In genomic region chr8:70780093-70780492, GRCm38 (mm10) we compare ENCODE assay signal across 23 mouse cellular contexts. TPM values are rescaled to one million over a fixed set of nuclear protein-coding genes. Genes with fewer than 3 reads are reported as not detected.
DNase-seq lines count a peak whose midpoint lies in the region; ATAC-seq and TF ChIP-seq lines count a peak whose summit lies in the region.
"Had no signal": no experiment of that assay in that cellular context is flagged by ENCODE, and none has a peak within 500 bp of the region (broad histone marks: within the 10 kb centered on the region; RNA-seq: fewer than 3 reads in every experiment).

No protein-coding gene starts in this region.

- no peak for TF ChIP-seq CTCF in MEL (IDR thresholded peaks at IDR 0.05 in 2 of 3, conservative IDR thresholded peaks at IDR 0.05 in 1 of 3; ENCODE audit: control insufficient read depth in 1 of 3, insufficient read depth in 1 of 3, low read depth in 2 of 3, low read length in 3 of 3, poor library complexity in 1 of 3, severe bottlenecking in 1 of 3)
- TF ChIP-seq CTCF in cerebellum, adult 2 months (IDR thresholded peaks at IDR 0.05; ENCODE audit: borderline replicate concordance, insufficient read depth, low read depth, low read length), result no peak

- H3K4me3 ChIP-seq in intestine, embryonic 16.5 days (ENCODE audit: low read length), result no peak overlapping the region
- no peak overlapping the region for H3K4me3 ChIP-seq in intestine, embryonic 15.5 days (replicated peaks)
- no peak overlapping the region for H3K4me3 ChIP-seq in midbrain, embryonic 13.5 days (replicated peaks)
- H3K4me3 ChIP-seq in midbrain, embryonic 10.5 days, result no peak overlapping the region
- H3K4me3 ChIP-seq in MEL (ENCODE audit: control insufficient read depth in 1 of 2, insufficient read depth in 1 of 2, low read depth in 2 of 2, low read length in 2 of 2), result no peak overlapping the region
- no peak overlapping the region for H3K4me3 ChIP-seq in cerebellum, adult 2 months (replicated peaks; ENCODE audit: insufficient read depth, low read depth, low read length)
- H3K4me3 ChIP-seq: heart, embryonic 10.5 days; hindbrain, embryonic 12.5 days; midbrain, embryonic 15.5 days; myocyte had no signal

- no peak for TF ChIP-seq EP300 in MEL (IDR thresholded peaks at IDR 0.05; ENCODE audit: low read depth in 1 of 2, low read length in 2 of 2)

- WGBS in intestine, embryonic 16.5 days, result 70% methylated on average over 11 of the region's 11 CpGs
- 73% methylated on average over 11 of the region's 11 CpGs for WGBS in intestine, embryonic 15.5 days
- whole genome bisulfite sequencing in midbrain, embryonic 13.5 days, result 85% methylated on average over 11 of the region's 11 CpGs
- WGBS in midbrain, embryonic 10.5 days, result 79% methylated on average over 11 of the region's 11 CpGs
- WGBS in cerebellum, adult 2 months, result 88% methylated on average over 11 of the region's 11 CpGs

- peak overlapping the region; percentile 29; the same call in 1 of the 2 replicates for H3K9ac ChIP-seq in intestine, embryonic 16.5 days (ENCODE audit: low read depth, low read length)
- H3K9ac ChIP-seq in intestine, embryonic 15.5 days, result no peak overlapping the region
- H3K9ac ChIP-seq in midbrain, embryonic 13.5 days (replicated peaks), result 0 out of 2 replicates have a peak overlapping the region, but pooled peaks have one; percentile 19
- no peak overlapping the region; the same call in 1 of the 2 replicates for H3K9ac ChIP-seq in MEL (ENCODE audit: control insufficient read depth, low read depth, low read length, poor library complexity, severe bottlenecking)
- H3K9ac ChIP-seq: hindbrain, embryonic 12.5 days; liver, embryonic 14.5 days; midbrain, embryonic 15.5 days had no signal

- no peaks in the 10 kb centered on the region for H3K27me3 ChIP-seq in intestine, embryonic 16.5 days (replicated peaks; ENCODE audit: control insufficient read depth, insufficient read depth, low read length)
- H3K27me3 ChIP-seq in intestine, embryonic 15.5 days (replicated peaks), result no peaks in the 10 kb centered on the region
- H3K27me3 ChIP-seq in midbrain, embryonic 13.5 days, result no peaks in the 10 kb centered on the region
- no peaks in the 10 kb centered on the region for H3K27me3 ChIP-seq in midbrain, embryonic 10.5 days (ENCODE audit: low read depth, poor library complexity, severe bottlenecking)
- no peaks in the 10 kb centered on the region for H3K27me3 ChIP-seq in MEL (ENCODE audit: control insufficient read depth in 1 of 2, insufficient read depth in 2 of 2, low read length in 2 of 2)
- no peaks in the 10 kb centered on the region for H3K27me3 ChIP-seq in cerebellum, adult 2 months (ENCODE audit: control insufficient read depth, insufficient read depth, low read length)
- H3K27me3 ChIP-seq: hindbrain, embryonic 12.5 days; midbrain, embryonic 15.5 days had no signal

- peaks cover 18% of the 10 kb centered on the region for H3K4me1 ChIP-seq in intestine, embryonic 16.5 days (ENCODE audit: control insufficient read depth, insufficient read depth, low read length)
- peaks cover 18% of the 10 kb centered on the region for H3K4me1 ChIP-seq in intestine, embryonic 15.5 days (replicated peaks)
- peaks cover 24% of the 10 kb centered on the region for H3K4me1 ChIP-seq in midbrain, embryonic 13.5 days (replicated peaks)
- peaks cover 28% of the 10 kb centered on the region for H3K4me1 ChIP-seq in midbrain, embryonic 10.5 days
- H3K4me1 ChIP-seq in MEL (ENCODE audit: control insufficient read depth in 1 of 2, insufficient read depth in 2 of 2, low read length in 2 of 2), result peaks cover 0 to 14% of the 10 kb centered on the region in 2 experiments; a peak in 2 of 4 replicates
- peaks cover 6% of the 10 kb centered on the region for H3K4me1 ChIP-seq in cerebellum, adult 2 months (ENCODE audit: control insufficient read depth, insufficient read depth, low read length)

- no peak for DNase-seq in midbrain, embryonic 10.5 days (ENCODE audit: low spot score)
- DNase-seq in MEL (ENCODE audit: low read depth, low spot score), result no peak
- DNase-seq in thymus, postnatal 14 days, result no peak
- no peak for DNase-seq in cerebellum, adult 2 months
- DNase-seq: adrenal gland, postnatal 36 days; cerebellum, adult 18-20 months; cerebellum, postnatal 36 days; heart, postnatal 10 days; kidney, postnatal 10 days; right cerebral cortex, postnatal 14 days; spleen, adult 18-20 months; thymus, adult 18-20 months had no signal

- peaks cover 15% of the 10 kb centered on the region for H3K79me2 ChIP-seq in MEL (ENCODE audit: control insufficient read depth, insufficient read depth, low read length, poor library complexity)

- no peak overlapping the region for H3K4me2 ChIP-seq in intestine, embryonic 16.5 days (ENCODE audit: low read depth, low read length)
- no peak overlapping the region for H3K4me2 ChIP-seq in intestine, embryonic 15.5 days (replicated peaks)
- H3K4me2 ChIP-seq in midbrain, embryonic 13.5 days (replicated peaks), result no peak overlapping the region
- H3K4me2 ChIP-seq: hindbrain, embryonic 12.5 days; midbrain, embryonic 15.5 days had no signal

- H3K36me3 ChIP-seq in intestine, embryonic 16.5 days (ENCODE audit: control insufficient read depth, insufficient read depth, low read length), result peaks cover 30% of the 10 kb centered on the region
- H3K36me3 ChIP-seq in intestine, embryonic 15.5 days, result peaks cover 44% of the 10 kb centered on the region
- peaks cover 62% of the 10 kb centered on the region for H3K36me3 ChIP-seq in midbrain, embryonic 13.5 days
- H3K36me3 ChIP-seq in midbrain, embryonic 10.5 days, result peaks cover 73% of the 10 kb centered on the region
- peaks cover 0 to 5% of the 10 kb centered on the region in 2 experiments; a peak in 1 of 4 replicates for H3K36me3 ChIP-seq in MEL (ENCODE audit: control insufficient read depth in 1 of 2, insufficient read depth in 2 of 2, low read length in 2 of 2)

- no peak for TF ChIP-seq RAD21 in MEL (IDR thresholded peaks at IDR 0.05; ENCODE audit: low read depth, low read length)

- TF ChIP-seq POLR2A in MEL (IDR thresholded peaks at IDR 0.05; ENCODE audit: control insufficient read depth in 1 of 2, insufficient read depth in 1 of 2, low read depth in 1 of 2, low read length in 2 of 2, poor library complexity in 1 of 2), result no peak
- no peak for TF ChIP-seq POLR2A in cerebellum, adult 2 months (IDR thresholded peaks at IDR 0.05; ENCODE audit: borderline replicate concordance, insufficient read depth, low read length)

- no peaks in the 10 kb centered on the region for H3K9me3 ChIP-seq in intestine, embryonic 16.5 days (ENCODE audit: control insufficient read depth, low read length)
- no peaks in the 10 kb centered on the region for H3K9me3 ChIP-seq in intestine, embryonic 15.5 days
- H3K9me3 ChIP-seq in midbrain, embryonic 13.5 days, result no peaks in the 10 kb centered on the region
- no peaks in the 10 kb centered on the region for H3K9me3 ChIP-seq in midbrain, embryonic 10.5 days (replicated peaks)
- no peaks in the 10 kb centered on the region for H3K9me3 ChIP-seq in MEL (replicated peaks; ENCODE audit: insufficient read depth, low read length)
- H3K9me3 ChIP-seq: heart, embryonic 10.5 days; hindbrain, embryonic 12.5 days; midbrain, embryonic 15.5 days had no signal

- ATAC-seq in intestine, embryonic 16.5 days, result no peak
- ATAC-seq in intestine, embryonic 15.5 days, result no peak
- ATAC-seq in midbrain, embryonic 13.5 days, result no peak
- ATAC-seq: forebrain, embryonic 14.5 days; midbrain, embryonic 15.5 days had no signal

- H3K27ac ChIP-seq in intestine, embryonic 16.5 days (ENCODE audit: low read length), result no peak overlapping the region
- H3K27ac ChIP-seq in intestine, embryonic 15.5 days, result no peak overlapping the region
- no peak overlapping the region for H3K27ac ChIP-seq in midbrain, embryonic 13.5 days
- no peak overlapping the region for H3K27ac ChIP-seq in midbrain, embryonic 10.5 days (replicated peaks)
- H3K27ac ChIP-seq in MEL (ENCODE audit: control insufficient read depth, low read depth, low read length), result no peak overlapping the region; the same call in 1 of the 2 replicates
- no peak overlapping the region for H3K27ac ChIP-seq in cerebellum, adult 2 months (ENCODE audit: insufficient read depth, low read length)
- H3K27ac ChIP-seq: heart, embryonic 10.5 days; hindbrain, embryonic 12.5 days; liver, embryonic 14.5 days; midbrain, embryonic 15.5 days had no signal

RNA-seq across cellular contexts. Expression of gene Pik3r2, which starts 3.6 kb away (rescaled TPM):
- polyA plus RNA-seq in intestine, embryonic 16.5 days (2015; fragmentation: Nextera tagmentation; extraction: Ambion mirVana), result 63.7 and 65.3 TPM in 2 replicates
- polyA plus RNA-seq in intestine, embryonic 15.5 days (2015; fragmentation: Nextera tagmentation; extraction: Ambion mirVana), result 53.1 and 55.3 TPM in 2 replicates
- polyA plus RNA-seq in midbrain, embryonic 13.5 days (2015; fragmentation: Nextera tagmentation; extraction: Ambion mirVana), result 78.9 and 87.2 TPM in 2 replicates
- 66.2 and 66.6 TPM in 2 replicates for polyA plus RNA-seq in midbrain, embryonic 10.5 days (2016; fragmentation: Nextera tagmentation; extraction: Ambion mirVana)
- total RNA-seq in MEL (2012; rRNA removed), result 23.7 and 25.4 TPM in 2 replicates
- polyA plus RNA-seq in MEL (2012; ENCODE audit: insufficient read depth in 1 of 2, insufficient read length in 2 of 2, low read depth in 1 of 2, low replicate concordance in 2 of 2, missing spikeins in 1 of 2), result 10 to 100 TPM in 1 of 2 experiments, not detected in 1; 37.8 TPM
- polyA plus RNA-seq in cerebellum, adult 2 months (2012; rRNA removed), result 150 and 158 TPM in 2 replicates

RNA-seq across cellular contexts. Expression of gene Mpv17l2, which starts 19.3 kb away (rescaled TPM):
- 78.6 and 79.8 TPM in 2 replicates for polyA plus RNA-seq in intestine, embryonic 16.5 days (2015; fragmentation: Nextera tagmentation; extraction: Ambion mirVana)
- polyA plus RNA-seq in intestine, embryonic 15.5 days (2015; fragmentation: Nextera tagmentation; extraction: Ambion mirVana), result 59.1 and 72.6 TPM in 2 replicates
- 36.2 and 38.4 TPM in 2 replicates for polyA plus RNA-seq in midbrain, embryonic 13.5 days (2015; fragmentation: Nextera tagmentation; extraction: Ambion mirVana)
- 31.7 and 34.6 TPM in 2 replicates for polyA plus RNA-seq in midbrain, embryonic 10.5 days (2016; fragmentation: Nextera tagmentation; extraction: Ambion mirVana)
- 41.9 and 52.8 TPM in 2 replicates for total RNA-seq in MEL (2012; rRNA removed)
- polyA plus RNA-seq in MEL (2012; ENCODE audit: insufficient read depth in 1 of 2, insufficient read length in 2 of 2, low read depth in 1 of 2, low replicate concordance in 2 of 2, missing spikeins in 1 of 2), result 100 to 1,000 TPM in 1 of 2 experiments, not detected in 1; 102 TPM
- polyA plus RNA-seq in cerebellum, adult 2 months (2012; rRNA removed), result 81.1 and 83.4 TPM in 2 replicates

RNA-seq across cellular contexts. Expression of gene Mast3, which starts 24.8 kb away (rescaled TPM):
- 12.9 and 15.1 TPM in 2 replicates for polyA plus RNA-seq in intestine, embryonic 16.5 days (2015; fragmentation: Nextera tagmentation; extraction: Ambion mirVana)
- 13.2 and 16.8 TPM in 2 replicates for polyA plus RNA-seq in intestine, embryonic 15.5 days (2015; fragmentation: Nextera tagmentation; extraction: Ambion mirVana)
- 14.6 and 18.3 TPM in 2 replicates for polyA plus RNA-seq in midbrain, embryonic 13.5 days (2015; fragmentation: Nextera tagmentation; extraction: Ambion mirVana)
- polyA plus RNA-seq in midbrain, embryonic 10.5 days (2016; fragmentation: Nextera tagmentation; extraction: Ambion mirVana), result 9.8 and 12.1 TPM in 2 replicates
- total RNA-seq in MEL (2012; rRNA removed), result 10.4 and 13.5 TPM in 2 replicates
- 10 to 100 TPM in 1 of 2 experiments, not detected in 1; 54.7 TPM for polyA plus RNA-seq in MEL (2012; ENCODE audit: insufficient read depth in 1 of 2, insufficient read length in 2 of 2, low read depth in 1 of 2, low replicate concordance in 2 of 2, missing spikeins in 1 of 2)
- polyA plus RNA-seq in cerebellum, adult 2 months (2012; rRNA removed), result 69.5 and 70.4 TPM in 2 replicates

RNA-seq across cellular contexts. Expression of gene Rab3a, which starts 25.6 kb away (rescaled TPM):
- 24.9 and 25.6 TPM in 2 replicates for polyA plus RNA-seq in intestine, embryonic 16.5 days (2015; fragmentation: Nextera tagmentation; extraction: Ambion mirVana)
- polyA plus RNA-seq in intestine, embryonic 15.5 days (2015; fragmentation: Nextera tagmentation; extraction: Ambion mirVana), result 24.0 and 26.0 TPM in 2 replicates
- polyA plus RNA-seq in midbrain, embryonic 13.5 days (2015; fragmentation: Nextera tagmentation; extraction: Ambion mirVana), result 261 and 275 TPM in 2 replicates
- polyA plus RNA-seq in midbrain, embryonic 10.5 days (2016; fragmentation: Nextera tagmentation; extraction: Ambion mirVana), result 17.2 and 40.7 TPM in 2 replicates
- total RNA-seq in MEL (2012; rRNA removed), result 1.8 TPM in 2 replicates
- 1 to 10 TPM in 1 of 2 experiments, not detected in 1; 5.6 TPM for polyA plus RNA-seq in MEL (2012; ENCODE audit: insufficient read depth in 1 of 2, insufficient read length in 2 of 2, low read depth in 1 of 2, low replicate concordance in 2 of 2, missing spikeins in 1 of 2)
- polyA plus RNA-seq in cerebellum, adult 2 months (2012; rRNA removed), result 1,156 and 1,176 TPM in 2 replicates

RNA-seq across cellular contexts. Expression of gene Il12rb1, which starts 28.2 kb away (rescaled TPM):
- 0.27 and 0.34 TPM in 2 replicates for polyA plus RNA-seq in intestine, embryonic 16.5 days (2015; fragmentation: Nextera tagmentation; extraction: Ambion mirVana)
- 0.29 and 0.40 TPM in 2 replicates for polyA plus RNA-seq in intestine, embryonic 15.5 days (2015; fragmentation: Nextera tagmentation; extraction: Ambion mirVana)
- not detected in 2 replicates for polyA plus RNA-seq in midbrain, embryonic 13.5 days (2015; fragmentation: Nextera tagmentation; extraction: Ambion mirVana)
- 0.05 and 0.11 TPM in 2 replicates for polyA plus RNA-seq in midbrain, embryonic 10.5 days (2016; fragmentation: Nextera tagmentation; extraction: Ambion mirVana)
- total RNA-seq in MEL (2012; rRNA removed), result 1.2 and 1.4 TPM in 2 replicates
- 1 to 10 TPM in 1 of 2 experiments, not detected in 1; 2.2 TPM for polyA plus RNA-seq in MEL (2012; ENCODE audit: insufficient read depth in 1 of 2, insufficient read length in 2 of 2, low read depth in 1 of 2, low replicate concordance in 2 of 2, missing spikeins in 1 of 2)
- 1.8 and 1.9 TPM in 2 replicates for polyA plus RNA-seq in cerebellum, adult 2 months (2012; rRNA removed)
- total RNA-seq: adrenal gland, postnatal 36 days; gastrocnemius, postnatal 4 days had no signal
- polyA plus RNA-seq: forebrain, embryonic 14.5 days; heart, embryonic 10.5 days; hindbrain, embryonic 12.5 days; limb, embryonic 11.5 days had no signal

Comparison
In these comparisons a context has a peak if more than half of its experiments do, and no peak if none do; other contexts are left out.
1. H3K9ac ChIP-seq: peak in intestine, embryonic 16.5 days (single experiment) and midbrain, embryonic 13.5 days (single experiment); none in intestine, embryonic 15.5 days (single experiment) and MEL (single experiment).